In the genomic region with DNA sequence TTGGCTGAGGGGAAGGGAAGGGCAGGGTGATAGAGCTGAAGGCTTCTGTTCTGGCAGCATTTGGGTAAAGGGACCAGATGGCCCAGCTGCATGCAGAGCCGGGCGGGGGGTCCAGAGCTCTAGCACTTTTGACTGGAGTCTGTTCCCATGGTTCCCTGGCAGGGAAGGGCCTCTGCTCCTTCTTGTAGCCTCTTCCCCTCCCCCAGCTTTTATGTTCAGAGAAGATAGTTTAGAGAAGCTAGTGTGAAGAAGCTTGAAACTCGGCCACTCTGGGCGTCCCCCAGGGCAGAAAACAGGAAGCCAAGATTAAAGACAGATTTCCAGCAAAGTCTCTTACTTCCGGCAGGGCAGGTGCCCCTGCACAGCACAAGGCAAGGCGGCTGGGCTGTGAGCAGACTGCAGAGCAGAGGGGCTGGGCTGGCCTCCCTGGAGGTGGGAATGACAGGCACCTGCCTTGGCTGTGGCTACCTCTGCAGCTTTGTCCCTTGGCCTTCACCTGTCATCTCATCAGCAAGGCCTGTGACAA, we compare ENCODE assay signal across 7 mouse cellular contexts. TPM values are rescaled to one million over a fixed set of nuclear protein-coding genes. Genes with fewer than 3 reads are reported as not detected.
DNase-seq lines count a peak whose midpoint lies in the region; ATAC-seq and TF ChIP-seq lines count a peak whose summit lies in the region.

No protein-coding gene starts in this region.

- no peaks in the 10 kb centered on the region for H3K79me2 ChIP-seq in liver, adult 2 months (ENCODE audit: control insufficient read depth, insufficient read depth, low read length)

- peak overlapping the region; percentile 27; the same call in 1 of the 2 replicates for H3K27ac ChIP-seq in liver, adult 2 months (replicated peaks; ENCODE audit: insufficient read depth, low read depth, low read length)
- H3K27ac ChIP-seq in intestine, embryonic 16.5 days (ENCODE audit: low read length): peak overlapping the region; percentile 45; the same call in 1 of the 2 replicates
- peak overlapping the region; percentile 97 for H3K27ac ChIP-seq in spleen, adult 2 months (ENCODE audit: insufficient read depth, low read length)

- peaks cover 25% of the 10 kb centered on the region for H3K4me1 ChIP-seq in liver, adult 2 months (ENCODE audit: control insufficient read depth, insufficient read depth, low read length)
- peaks cover 35% of the 10 kb centered on the region for H3K4me1 ChIP-seq in intestine, embryonic 16.5 days (ENCODE audit: control insufficient read depth, insufficient read depth, low read length)
- H3K4me1 ChIP-seq in spleen, adult 2 months (ENCODE audit: control insufficient read depth, insufficient read depth, insufficient read length): peaks cover 51% of the 10 kb centered on the region

- H3K9me3 ChIP-seq in intestine, embryonic 16.5 days (ENCODE audit: control insufficient read depth, low read length): no peaks in the 10 kb centered on the region

- no peak for DNase-seq in liver, adult 2 months (ENCODE audit: extremely low read depth, low read depth, low spot score)
- no peak for DNase-seq in liver
- DNase-seq in brain, embryonic 14.5 days (ENCODE audit: low read depth): peak; percentile 60
- DNase-seq in spleen, adult 2 months (ENCODE audit: low read depth in 1 of 2, low spot score in 2 of 2): peak in 1 of 2 experiments; percentile 74
- DNase-seq in urinary bladder, postnatal 14 days (ENCODE audit: low spot score): no peak
- no peak for DNase-seq in right cerebral cortex, adult 2 months (ENCODE audit: low spot score in 2 of 2)

- no peaks in the 10 kb centered on the region for H3K36me3 ChIP-seq in liver, adult 2 months (ENCODE audit: control insufficient read depth, insufficient read depth, low read length)
- H3K36me3 ChIP-seq in intestine, embryonic 16.5 days (ENCODE audit: control insufficient read depth, insufficient read depth, low read length): no peaks in the 10 kb centered on the region
- H3K36me3 ChIP-seq in spleen, adult 2 months (ENCODE audit: control insufficient read depth, insufficient read depth, low read length): no peaks in the 10 kb centered on the region

- no peak for TF ChIP-seq CTCF in liver, adult 2 months (IDR thresholded peaks at IDR 0.05; ENCODE audit: low read depth, low read length)
- TF ChIP-seq CTCF in brain, embryonic 14.5 days (IDR thresholded peaks at IDR 0.05; ENCODE audit: borderline replicate concordance, extremely low read depth, insufficient read depth, insufficient read length): no peak
- TF ChIP-seq CTCF in spleen, adult 2 months (IDR thresholded peaks at IDR 0.05; ENCODE audit: extremely low read depth, insufficient read depth, insufficient read length, insufficient replicate concordance): no peak

- no peak overlapping the region for H3K4me3 ChIP-seq in liver, adult 2 months (ENCODE audit: insufficient read depth, low read depth, low read length)
- no peak overlapping the region for H3K4me3 ChIP-seq in intestine, embryonic 16.5 days (ENCODE audit: low read length)
- H3K4me3 ChIP-seq in spleen, adult 2 months (ENCODE audit: extremely low read depth, insufficient read depth, insufficient read length): peak overlapping the region; percentile 53

- WGBS in liver, adult 2 months: 70% methylated on average over 6 of the region's 6 CpGs
- WGBS in intestine, embryonic 16.5 days: 30% methylated on average over 6 of the region's 6 CpGs
- 3% methylated on average over 6 of the region's 6 CpGs for WGBS in spleen, adult 2 months

- no peak for TF ChIP-seq POLR2A in liver, adult 2 months (IDR thresholded peaks at IDR 0.05; ENCODE audit: extremely low read depth, insufficient read depth, low read length)
- no peak for TF ChIP-seq POLR2A in brain, embryonic 14.5 days (IDR thresholded peaks at IDR 0.05; ENCODE audit: borderline replicate concordance, extremely low read depth, insufficient read depth, insufficient read length, poor library complexity, severe bottlenecking)
- TF ChIP-seq POLR2A in spleen, adult 2 months (IDR thresholded peaks at IDR 0.05; ENCODE audit: low read depth, low read length): peak; percentile 70

- no peaks in the 10 kb centered on the region for H3K27me3 ChIP-seq in liver, adult 2 months (ENCODE audit: control insufficient read depth, insufficient read depth, low read length)
- H3K27me3 ChIP-seq in intestine, embryonic 16.5 days (replicated peaks; ENCODE audit: control insufficient read depth, insufficient read depth, low read length): no peaks in the 10 kb centered on the region
- H3K27me3 ChIP-seq in spleen, adult 2 months (ENCODE audit: control insufficient read depth, insufficient read depth, low read length): no peaks in the 10 kb centered on the region

- no peak overlapping the region for H3K4me2 ChIP-seq in intestine, embryonic 16.5 days (ENCODE audit: low read depth, low read length)

- no peak for ATAC-seq in intestine, embryonic 16.5 days

- no peak overlapping the region for H3K9ac ChIP-seq in liver, adult 2 months (ENCODE audit: low read depth, low read length)
- H3K9ac ChIP-seq in intestine, embryonic 16.5 days (ENCODE audit: low read depth, low read length): peak overlapping the region; percentile 41

RNA-seq across cellular contexts. Expression of a gene that starts 2.6 kb away (rescaled TPM):
- 18.3 and 32.8 TPM in 2 replicates for total RNA-seq in liver, adult 2 months (2014; rRNA removed)
- polyA plus RNA-seq in liver, adult 2 months (2012; rRNA removed): 31.4 and 33.9 TPM in 2 replicates
- 84.6 and 138 TPM in 2 replicates for polyA plus RNA-seq in brain, embryonic 14.5 days (2012; rRNA removed)
- 35.9 and 36.6 TPM in 2 replicates for polyA plus RNA-seq in intestine, embryonic 16.5 days (2015; fragmentation: Nextera tagmentation; extraction: Ambion mirVana)
- 233 and 265 TPM in 2 replicates for polyA plus RNA-seq in spleen, adult 2 months (2012; rRNA removed)

RNA-seq across cellular contexts. Expression of a gene that starts 30.3 kb away (rescaled TPM):
- total RNA-seq in liver, adult 2 months (2014; rRNA removed): not detected in 2 replicates
- not detected in 2 replicates for polyA plus RNA-seq in liver, adult 2 months (2012; rRNA removed)
- polyA plus RNA-seq in brain, embryonic 14.5 days (2012; rRNA removed): 0.04 and 0.12 TPM in 2 replicates
- not detected in 2 replicates for polyA plus RNA-seq in intestine, embryonic 16.5 days (2015; fragmentation: Nextera tagmentation; extraction: Ambion mirVana)
- 0.09 and 0.16 TPM in 2 replicates for polyA plus RNA-seq in spleen, adult 2 months (2012; rRNA removed)

RNA-seq across cellular contexts. Expression of a gene that starts 32.7 kb away (rescaled TPM):
- 495 and 621 TPM in 2 replicates for total RNA-seq in liver, adult 2 months (2014; rRNA removed)
- 954 and 976 TPM in 2 replicates for polyA plus RNA-seq in liver, adult 2 months (2012; rRNA removed)
- polyA plus RNA-seq in brain, embryonic 14.5 days (2012; rRNA removed): not detected in 2 replicates
- not detected in 2 replicates for polyA plus RNA-seq in intestine, embryonic 16.5 days (2015; fragmentation: Nextera tagmentation; extraction: Ambion mirVana)
- not detected in 2 replicates for polyA plus RNA-seq in spleen, adult 2 months (2012; rRNA removed)

RNA-seq across cellular contexts. Expression of a gene that starts 36.9 kb away (rescaled TPM):
- 0.74 and 1.0 TPM in 2 replicates for total RNA-seq in liver, adult 2 months (2014; rRNA removed)
- 1.0 TPM in 2 replicates for polyA plus RNA-seq in liver, adult 2 months (2012; rRNA removed)
- polyA plus RNA-seq in brain, embryonic 14.5 days (2012; rRNA removed): 0.13 and 0.14 TPM in 2 replicates
- polyA plus RNA-seq in intestine, embryonic 16.5 days (2015; fragmentation: Nextera tagmentation; extraction: Ambion mirVana): not detected in 2 replicates
- 0.13 and 0.15 TPM in 2 replicates for polyA plus RNA-seq in spleen, adult 2 months (2012; rRNA removed)

RNA-seq across cellular contexts. Expression of a gene that starts 44.8 kb away (rescaled TPM):
- not detected in 2 replicates for total RNA-seq in liver, adult 2 months (2014; rRNA removed)
- not detected in 2 replicates for polyA plus RNA-seq in liver, adult 2 months (2012; rRNA removed)
- 0.29 and 0.49 TPM in 2 replicates for polyA plus RNA-seq in brain, embryonic 14.5 days (2012; rRNA removed)
- not detected in 2 replicates for polyA plus RNA-seq in intestine, embryonic 16.5 days (2015; fragmentation: Nextera tagmentation; extraction: Ambion mirVana)
- not detected in 2 replicates for polyA plus RNA-seq in spleen, adult 2 months (2012; rRNA removed)

Comparison
In these comparisons a context has a peak if more than half of its experiments do, and no peak if none do; other contexts are left out.
1. H3K27ac ChIP-seq: peak in every context shown above with its lines; median percentile 97 in spleen, adult 2 months; 45 in intestine, embryonic 16.5 days; 27 in liver, adult 2 months.
2. RNA of a gene that starts 32.7 kb away (polyA plus RNA-seq): 954 to 976 TPM in liver, adult 2 months; not detected in intestine, embryonic 16.5 days, not detected in spleen, adult 2 months and not detected in brain, embryonic 14.5 days; every median in the first group is over 100 times any median in the second.